Mouse (Mus musculus) limb, embryonic 11.5 days (tissue): ENCODE results near the gene Inip. TPM values are rescaled to one million over a fixed set of nuclear protein-coding genes. Genes with fewer than 3 reads are reported as not detected.

Experiments used
- ATAC-seq: fragments of 200-750 bp; cut with Nextera tagmentation; 2 replicates; pipeline ENCODE4 v1.8.0; 2017; ENCODE audit warnings: low read depth; ENCODE audit not compliant: insufficient number of reproducible peaks, low FRiP score, low TSS enrichment
- DNase-seq: peaks from one replicate; pipeline ENCODE4 v3.0.0-alpha.2; 2015; ENCODE audit warnings: low spot score
- H3K27ac ChIP-seq: fragments of 300-500 bp; sonication (generic); replicated peaks from 2 replicates; pipeline ENCODE4 v1.5.1; 2014; ENCODE audit warnings: low read depth, mild to moderate bottlenecking, low read length
- H3K27me3 ChIP-seq: fragments of 300-500 bp; sonication (generic); 2 replicates; pipeline ENCODE4 v1.6.1; 2014; ENCODE audit warnings: mild to moderate bottlenecking, low read length, mixed read lengths; ENCODE audit not compliant: control insufficient read depth, insufficient read depth
- H3K36me3 ChIP-seq: fragments of 300-500 bp; sonication (generic); 2 replicates; pipeline ENCODE4 v1.6.1; 2014; ENCODE audit warnings: mild to moderate bottlenecking, low read length, moderate library complexity, mixed read lengths; ENCODE audit not compliant: control insufficient read depth, insufficient read depth
- H3K4me1 ChIP-seq: fragments of 300-500 bp; sonication (generic); 2 replicates; pipeline ENCODE4 v1.6.1; 2014; ENCODE audit warnings: low read length, mixed read lengths; ENCODE audit not compliant: control insufficient read depth, insufficient read depth
- H3K4me2 ChIP-seq: fragments of 300-500 bp; sonication (generic); 2 replicates; pipeline ENCODE4 v1.6.1; 2014; ENCODE audit warnings: low read depth, mild to moderate bottlenecking, moderate library complexity; ENCODE audit not compliant: severe bottlenecking
- H3K4me3 ChIP-seq: fragments of 300-500 bp; sonication (generic); 2 replicates; pipeline ENCODE4 v1.5.1; 2014; ENCODE audit warnings: low read depth, low read length
- H3K9ac ChIP-seq: fragments of 300-500 bp; sonication (generic); 2 replicates; pipeline ENCODE4 v1.6.1; 2014; ENCODE audit warnings: mild to moderate bottlenecking, low read length
- H3K9me3 ChIP-seq: fragments of 300-500 bp; sonication (generic); 2 replicates; pipeline ENCODE4 v1.6.1; 2016; ENCODE audit warnings: low read length; ENCODE audit not compliant: control insufficient read depth
- WGBS: fragments of 180-500 bp; shearing (Covaris S2); extraction: QIAGEN DNeasy Blood & Tissue Kit; methylation state at CpG from one replicate; pipeline ENCODE4 v1.1.7; 2014; 5-methylcytosine and 5-hydroxymethylcytosine counted together
- polyA plus RNA-seq: library from polyadenylated mRNA; unstranded; fragments of >200 nt; fragmentation: Nextera tagmentation; extraction: Ambion mirVana; gene quantifications from 2 replicates; pipeline ENCODE4 v1.2.1, GENCODE M21; 2014

The Inip gene
- polyA plus RNA-seq, 1 experiment from 2014 or later, result 91.9 TPM

- no peak overlapping the region for H3K9ac ChIP-seq
- H3K4me3 ChIP-seq, result no peak overlapping the region
- no peaks in the 10 kb centered on the region for H3K4me1 ChIP-seq
- H3K27ac ChIP-seq, result no peak overlapping the region
- no peaks in the 10 kb centered on the region for H3K36me3 ChIP-seq
- DNase-seq (no peak), ATAC-seq (no peak)
- WGBS, result 71% methylated on average over 4 of the region's 4 CpGs
- no peaks in the 10 kb centered on the region for H3K27me3 ChIP-seq
- no peak overlapping the region for H3K4me2 ChIP-seq
- no peaks in the 10 kb centered on the region for H3K9me3 ChIP-seq
Observed at GRCm38 (mm10) chr4:59760016-59760415, 41.4 kb downstream of the Inip start.

GRCm38 (mm10) chr4:59757452-59758435 is 43.6 kb downstream of the Inip start:
- Histone ChIP-seq H3K4me2 (no peak overlapping the region), H3K27ac (no peak overlapping the region), H3K4me3 (no peak overlapping the region), H3K9me3 (no peaks in the 10 kb centered on the region), H3K4me1 (no peaks in the 10 kb centered on the region), H3K36me3 (no peaks in the 10 kb centered on the region), H3K27me3 (no peaks in the 10 kb centered on the region), H3K9ac (no peak overlapping the region)
- ATAC-seq (no peak), DNase-seq (no peak)
- WGBS, result 85% methylated on average over 12 of the region's 12 CpGs

DNA sequence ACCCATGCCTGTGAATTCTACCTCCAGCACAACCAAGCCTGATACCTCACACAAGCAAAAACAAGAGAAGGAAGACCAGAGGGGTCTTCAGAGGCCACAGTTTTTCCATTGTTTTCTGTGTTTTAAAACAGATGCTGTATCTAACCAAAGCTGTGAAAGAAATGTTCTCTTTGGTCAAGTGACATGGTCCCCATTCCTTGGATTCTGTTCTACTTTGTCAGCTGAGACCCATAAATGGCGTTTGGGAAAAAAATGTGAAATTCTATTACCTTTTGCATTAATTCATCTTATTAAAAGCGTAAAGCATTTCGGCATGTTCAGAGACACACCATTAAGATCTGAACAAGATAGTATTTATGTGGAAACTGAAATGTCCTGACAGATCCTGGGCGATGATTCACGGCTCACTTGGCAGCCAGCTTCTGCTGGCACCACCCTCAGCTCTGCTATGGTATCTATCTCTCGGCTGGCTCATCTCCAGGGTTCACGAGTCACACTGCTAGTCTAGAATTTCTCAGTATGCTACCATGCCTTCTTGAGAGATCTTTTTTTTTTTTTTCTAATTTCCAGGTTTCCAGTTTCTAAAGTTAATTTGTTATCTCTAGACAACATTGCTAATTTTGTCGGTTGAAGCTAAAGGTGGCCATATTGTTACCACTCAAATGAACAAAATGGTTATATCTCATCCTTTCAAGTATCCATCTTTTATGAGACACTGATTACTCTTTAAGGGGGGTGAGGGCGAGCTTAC is 44.9 kb downstream of the Inip start:
- Histone ChIP-seq H3K27me3 (no peaks in the 10 kb centered on the region), H3K4me1 (no peaks in the 10 kb centered on the region), H3K4me3 (no peak overlapping the region), H3K36me3 (no peaks in the 10 kb centered on the region), H3K4me2 (no peak overlapping the region), H3K9me3 (no peaks in the 10 kb centered on the region), H3K9ac (no peak overlapping the region), H3K27ac (no peak overlapping the region)
- ATAC-seq (no peak), DNase-seq (no peak)
- 95% methylated on average over 9 of the region's 9 CpGs for WGBS

DNA sequence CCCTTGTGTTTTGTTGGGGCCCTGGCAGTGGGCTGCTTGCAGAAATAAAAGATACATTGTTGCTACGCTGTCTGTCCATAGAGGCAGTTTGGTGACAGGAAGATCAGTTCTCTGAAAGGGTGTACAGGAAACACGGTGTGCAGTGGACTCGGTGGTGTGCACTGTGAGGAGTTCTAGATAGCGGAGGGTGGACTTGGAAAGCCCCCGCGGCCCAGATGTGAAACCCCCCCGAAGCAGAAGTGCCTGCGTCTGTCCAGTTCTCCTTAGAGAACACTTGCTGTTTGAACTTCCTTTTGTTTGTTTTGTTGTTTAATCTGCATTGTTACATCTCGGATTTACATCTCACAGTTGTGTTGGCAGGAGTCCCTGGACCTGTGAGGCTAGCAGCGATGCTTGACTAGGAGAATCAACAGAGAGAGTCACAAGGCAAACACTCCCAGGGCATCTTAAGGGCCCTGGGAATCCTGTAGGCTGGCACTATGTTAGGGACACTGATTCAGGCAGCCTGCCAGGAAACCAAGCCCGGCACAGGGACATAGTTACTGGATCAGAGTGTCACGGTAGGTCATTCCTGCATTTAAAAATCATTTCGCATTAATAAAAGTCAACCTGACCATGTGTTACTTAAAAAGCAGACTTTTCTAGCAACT is 47.8 kb downstream of the Inip start:
- 90% methylated on average over 13 of the region's 13 CpGs for WGBS
- DNase-seq, result no peak
- H3K4me3 ChIP-seq, result no peak overlapping the region

DNA sequence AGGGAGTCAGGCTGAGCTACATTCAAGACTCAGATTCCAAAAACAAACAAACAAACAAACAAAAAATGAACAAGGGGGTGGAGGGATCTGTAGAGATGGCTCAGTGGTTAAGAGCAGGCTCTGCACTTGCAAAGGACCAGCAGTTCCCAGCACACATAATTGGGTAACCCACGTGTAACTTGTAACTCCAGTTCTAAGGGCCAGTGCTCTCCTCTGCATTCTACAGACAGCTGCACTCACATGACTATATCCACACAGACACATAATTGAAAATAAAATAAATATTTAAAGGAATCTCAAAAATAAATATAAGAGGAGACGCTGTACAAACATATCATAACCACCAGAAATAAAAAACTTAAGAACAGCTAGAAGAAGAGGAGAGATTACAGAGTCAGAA is 61.5 kb downstream of the Inip start:
- no peaks in the 10 kb centered on the region; the same call in 1 of the 2 replicates for H3K36me3 ChIP-seq
- no peak overlapping the region for H3K27ac ChIP-seq
- no peaks in the 10 kb centered on the region for H3K9me3 ChIP-seq
- DNase-seq (no peak), ATAC-seq (no peak)
- 89% methylated on average over 2 of the region's 2 CpGs for whole genome bisulfite sequencing
- no peak overlapping the region for H3K4me3 ChIP-seq
- no peaks in the 10 kb centered on the region for H3K27me3 ChIP-seq
- no peaks in the 10 kb centered on the region for H3K4me1 ChIP-seq
- H3K4me2 ChIP-seq, result no peak overlapping the region
- H3K9ac ChIP-seq, result no peak overlapping the region

More for the DNA sequence above, 47.8 kb downstream of the Inip start:
- Histone ChIP-seq H3K27me3 (no peaks in the 10 kb centered on the region), H3K9ac (no peak overlapping the region), H3K27ac (no peak overlapping the region), H3K36me3 (no peaks in the 10 kb centered on the region), H3K9me3 (no peaks in the 10 kb centered on the region), H3K4me1 (no peaks in the 10 kb centered on the region), H3K4me2 (no peak overlapping the region)
- ATAC-seq, result no peak

GRCm38 (mm10) chr4:59739321-59739720 is 62.1 kb downstream of the Inip start:
- DNase-seq (no peak), ATAC-seq (no peak)
- Histone ChIP-seq H3K36me3 (no peaks in the 10 kb centered on the region; the same call in 1 of the 2 replicates), H3K4me1 (no peaks in the 10 kb centered on the region), H3K4me3 (no peak overlapping the region), H3K27me3 (no peaks in the 10 kb centered on the region), H3K9ac (no peak overlapping the region), H3K9me3 (no peaks in the 10 kb centered on the region), H3K27ac (no peak overlapping the region), H3K4me2 (no peak overlapping the region)
- 96% methylated on average over 4 of the region's 4 CpGs for WGBS

DNA sequence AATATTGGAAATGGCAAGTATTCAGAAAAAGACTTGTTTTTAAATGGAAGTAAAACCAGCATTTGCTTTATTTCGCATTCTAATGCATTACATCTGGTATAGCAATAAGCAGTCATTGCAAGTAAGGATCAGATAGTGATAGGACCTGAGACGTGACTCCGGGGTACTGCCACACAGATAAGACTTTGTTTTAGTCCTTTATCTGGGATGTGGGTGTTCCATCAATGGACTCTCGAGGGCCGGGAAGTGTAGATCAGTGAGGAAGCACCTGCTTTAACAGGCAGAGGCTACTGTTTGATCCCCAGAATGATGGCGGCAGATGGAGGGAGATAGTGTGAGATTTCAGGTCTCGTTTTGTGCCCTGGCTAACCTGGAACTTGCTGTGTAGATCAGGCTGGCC is 69.8 kb downstream of the Inip start:
- no peaks in the 10 kb centered on the region for H3K36me3 ChIP-seq
- H3K4me1 ChIP-seq, result no peaks in the 10 kb centered on the region
- no peaks in the 10 kb centered on the region for H3K9me3 ChIP-seq
- WGBS, result 89% methylated on average over 7 of the region's 7 CpGs
- H3K9ac ChIP-seq, result no peak overlapping the region
- no peak overlapping the region for H3K4me3 ChIP-seq
- no peaks in the 10 kb centered on the region for H3K27me3 ChIP-seq
- ATAC-seq (no peak), DNase-seq (no peak)
- H3K27ac ChIP-seq, result no peak overlapping the region
- no peak overlapping the region for H3K4me2 ChIP-seq

DNA sequence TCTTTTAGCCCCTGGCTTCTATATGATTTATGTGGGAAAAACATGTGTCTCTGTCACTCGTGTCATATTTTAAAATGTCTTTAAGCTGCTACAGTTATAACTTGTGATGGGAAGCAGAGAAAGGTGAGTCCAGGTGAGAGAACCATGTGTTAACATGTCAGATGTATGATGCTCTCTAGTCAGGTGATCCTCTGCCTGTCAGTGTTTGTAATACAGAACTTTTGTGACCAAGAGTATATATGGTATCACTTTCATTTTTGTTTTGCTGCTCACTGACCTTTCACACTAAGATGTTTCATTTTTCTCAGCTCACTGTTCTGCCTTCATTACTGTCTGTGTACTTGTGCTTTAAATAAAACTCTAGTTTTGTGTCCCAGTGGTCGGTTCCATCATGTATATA is 72.5 kb downstream of the Inip start:
- no peak overlapping the region for H3K4me2 ChIP-seq
- 80% methylated on average over 2 of the region's 2 CpGs for WGBS
- ATAC-seq, result no peak

More for the DNA sequence above, 72.5 kb downstream of the Inip start:
- no peaks in the 10 kb centered on the region for H3K27me3 ChIP-seq
- no peak overlapping the region for H3K27ac ChIP-seq
- H3K9ac ChIP-seq, result no peak overlapping the region
- DNase-seq, result no peak
- H3K4me1 ChIP-seq, result no peaks in the 10 kb centered on the region
- no peaks in the 10 kb centered on the region for H3K36me3 ChIP-seq
- no peaks in the 10 kb centered on the region for H3K9me3 ChIP-seq
- H3K4me3 ChIP-seq, result no peak overlapping the region
